Mouse (Mus musculus) retina, embryonic 14.5 days (tissue): Measurements from ENCODE around the gene Ncbp3.

ENCODE experiments used
- DNase-seq: peaks from one replicate; pipeline ENCODE4 v3.0.0-alpha.2; 2015; ENCODE audit warnings: low spot score

Ncbp3 gene

DNA sequence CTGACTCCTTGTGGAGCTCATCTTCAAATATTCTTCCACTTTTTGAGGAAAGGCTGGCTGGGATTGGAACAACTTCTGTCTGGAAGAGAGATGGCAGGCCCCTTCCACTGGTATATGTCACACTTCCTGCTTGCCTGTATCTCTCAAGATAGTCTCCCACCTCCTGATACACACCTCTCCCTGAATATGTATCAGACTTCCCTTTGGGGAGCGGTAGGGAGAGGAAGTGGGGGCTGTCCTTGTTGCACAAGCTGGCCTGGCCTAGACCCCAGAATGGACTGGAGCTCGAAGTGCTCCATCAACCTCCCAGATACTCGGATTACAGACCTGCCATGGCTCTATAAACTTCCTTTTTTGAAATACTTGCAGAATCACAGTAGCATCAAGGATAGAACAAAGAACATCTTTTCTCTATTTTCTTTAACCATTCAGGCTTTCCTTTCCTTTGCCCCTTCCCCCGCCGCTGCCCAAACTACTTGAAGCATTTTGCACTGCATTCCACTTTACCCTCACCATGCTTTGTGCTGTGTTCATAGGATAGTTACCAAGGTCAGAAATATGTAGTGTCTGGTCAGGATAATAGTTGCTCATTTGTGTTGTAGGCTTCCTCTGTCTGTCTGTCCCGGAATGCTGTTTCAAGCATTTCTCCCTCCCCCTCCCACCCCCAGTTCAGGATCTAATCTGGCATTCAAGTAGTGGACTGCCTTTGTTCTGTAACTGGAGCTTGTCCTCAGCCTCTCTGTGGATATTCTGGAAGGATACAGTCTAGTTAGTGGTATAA, 40.3 kb downstream of the Ncbp3 start:
- DNase-seq, result no peak

GRCm38 (mm10) chr11:73090283-73090682, 42.7 kb downstream of the Ncbp3 start, which contains the start of gene Itgae:
Gene Itgae (plus strand): TSS chr11:73090583.
- no peak for DNase-seq

DNA sequence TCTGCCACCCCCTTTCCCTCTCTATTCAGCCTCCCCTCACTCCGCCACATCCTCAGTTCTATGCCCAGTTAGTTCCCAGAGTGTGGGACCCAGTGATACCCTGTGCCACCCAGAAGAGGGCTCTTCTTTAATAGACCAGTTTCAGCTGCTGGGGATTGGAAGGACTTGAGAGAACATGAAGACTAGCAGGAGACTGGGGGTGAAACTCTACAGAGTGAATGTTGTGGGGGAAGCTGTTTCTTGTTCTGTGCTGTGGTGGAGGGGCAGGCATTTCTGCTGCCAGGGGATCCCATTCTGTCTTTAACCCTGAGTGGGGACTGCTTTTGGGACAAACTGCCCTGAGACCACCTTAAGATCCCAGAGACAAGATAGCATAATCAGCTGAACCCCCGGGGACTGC, 43.2 kb downstream of the Ncbp3 start:
- no peak for DNase-seq

GRCm38 (mm10) chr11:73092057-73092456, 44.5 kb downstream of the Ncbp3 start:
- no peak for DNase-seq

- no peak for DNase-seq
These were observed 45.3 kb downstream of the Ncbp3 start for GRCm38 (mm10) chr11:73092877-73093276.

DNA sequence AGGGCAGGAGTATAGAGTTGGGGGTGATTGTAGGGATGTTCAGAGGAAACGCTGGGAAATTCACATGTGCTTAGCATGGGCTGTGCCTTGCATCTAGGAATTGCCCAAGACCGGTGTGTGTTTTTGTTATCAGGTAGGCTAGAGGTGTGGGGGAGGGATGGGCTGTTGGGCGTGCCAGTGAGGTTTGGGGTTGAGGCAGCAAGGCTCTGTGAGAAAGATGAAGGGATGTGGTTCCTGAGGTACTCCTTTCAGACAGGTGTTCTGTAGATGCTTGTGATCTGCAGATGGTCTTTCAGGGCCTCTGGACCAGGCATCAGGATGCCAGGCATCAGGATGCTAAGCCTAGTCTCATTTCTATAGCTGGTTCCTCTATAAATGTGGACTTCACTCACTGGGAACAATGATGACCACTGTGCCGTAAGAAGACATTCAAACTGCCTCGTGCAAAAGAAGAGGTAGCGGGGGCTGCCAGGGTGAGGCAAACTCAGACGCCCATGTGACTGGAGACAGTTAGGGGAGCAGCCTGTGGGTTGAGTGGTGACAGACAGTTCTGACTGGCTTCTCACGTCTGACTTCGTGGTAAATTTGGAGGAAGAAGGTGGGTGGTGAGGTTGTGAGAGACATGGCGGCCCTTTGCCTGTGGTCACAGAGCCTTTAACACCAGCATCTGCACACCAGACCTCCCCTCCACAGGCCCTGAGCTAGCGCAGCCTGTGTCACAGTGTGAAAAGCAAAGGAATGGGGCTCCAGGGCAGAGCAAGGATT, 46.8 kb downstream of the Ncbp3 start:
- no peak for DNase-seq

DNA sequence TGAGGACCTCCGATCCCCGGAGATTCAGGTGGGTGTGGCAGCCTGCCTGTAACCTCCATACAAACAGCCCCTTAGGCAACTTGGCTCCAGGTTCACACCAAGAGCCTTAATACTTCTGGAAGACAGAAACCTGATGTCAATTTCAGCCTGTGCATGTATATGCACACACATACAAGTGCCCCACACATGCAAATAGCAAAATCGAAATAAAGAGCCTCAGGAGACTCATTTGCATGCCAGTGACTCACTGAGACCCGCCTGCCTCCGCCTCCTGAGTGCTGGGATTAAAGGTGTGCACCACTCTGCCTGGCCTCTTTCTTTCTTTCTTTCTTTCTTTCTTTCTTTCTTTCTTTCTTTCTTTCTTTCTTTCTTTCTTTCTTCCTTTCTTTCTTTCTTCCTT, 51.3 kb downstream of the Ncbp3 start:
- DNase-seq, result no peak

- DNase-seq, result no peak
These were observed 52.6 kb downstream of the Ncbp3 start for GRCm38 (mm10) chr11:73099976-73100750.

DNA sequence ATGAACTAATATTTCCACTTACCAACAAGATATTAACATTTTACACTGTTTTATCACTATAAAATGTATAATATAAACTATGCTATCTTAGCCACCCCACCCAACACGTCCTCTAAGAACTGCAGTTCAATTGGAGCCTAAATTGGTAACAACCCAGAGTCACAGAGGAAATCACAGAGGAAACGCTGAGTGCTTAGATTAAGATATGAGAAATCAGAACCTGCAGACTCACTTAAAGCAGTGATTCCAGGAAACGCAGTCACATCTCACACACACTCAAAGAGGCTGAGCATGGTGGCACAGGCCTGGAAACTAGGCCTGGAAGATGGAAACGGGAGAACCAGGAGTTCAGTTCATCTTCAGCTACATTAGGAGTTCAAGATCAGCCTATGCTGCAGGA, 53.7 kb downstream of the Ncbp3 start:
- no peak for DNase-seq

DNA sequence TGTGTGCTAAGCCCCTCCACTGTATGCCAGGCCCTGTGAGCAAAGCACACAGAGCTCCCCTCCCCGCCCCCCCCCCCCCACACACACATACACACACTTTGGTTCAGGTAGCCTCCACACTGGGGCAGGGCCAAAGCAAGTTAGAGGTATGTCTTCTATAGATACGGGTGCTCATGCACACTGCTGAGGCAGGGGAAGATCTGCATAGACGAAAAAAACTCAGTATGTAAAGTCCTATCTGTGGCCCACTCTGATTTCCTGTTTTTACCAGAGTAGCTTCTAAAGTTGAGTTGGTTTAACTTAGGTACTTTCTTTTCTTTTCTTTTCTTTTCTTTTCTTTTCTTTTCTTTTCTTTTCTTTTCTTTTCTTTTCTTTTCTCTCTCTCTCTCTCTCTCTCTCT, 57.7 kb downstream of the Ncbp3 start:
- DNase-seq, result no peak

- DNase-seq, result peak; percentile 3
These were observed 59.8 kb downstream of the Ncbp3 start for GRCm38 (mm10) chr11:73107358-73107757.

GRCm38 (mm10) chr11:73108195-73108897, 60.8 kb downstream of the Ncbp3 start:
- no peak for DNase-seq

- DNase-seq, result no peak
These were observed 61.5 kb downstream of the Ncbp3 start for GRCm38 (mm10) chr11:73108898-73109625.

DNA sequence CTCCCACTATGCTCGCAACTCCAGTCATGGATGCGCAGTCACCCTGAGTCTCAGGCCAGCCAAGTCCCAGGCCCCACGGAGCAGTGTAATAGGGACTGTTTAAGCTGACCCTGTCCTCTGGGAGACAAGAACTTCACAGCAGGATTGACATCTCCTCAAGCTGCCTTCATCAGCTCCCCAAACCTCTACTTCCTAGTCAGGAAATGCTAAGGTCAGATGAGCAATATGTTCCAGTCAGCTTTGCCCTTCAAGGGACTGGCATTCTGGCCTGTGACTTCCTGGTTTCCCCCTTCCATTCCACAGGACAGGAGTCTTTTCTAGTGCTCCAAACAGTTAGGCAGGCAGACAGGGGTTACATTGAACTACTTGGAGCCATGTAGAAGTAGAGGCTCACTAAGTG, 62.4 kb downstream of the Ncbp3 start:
- no peak for DNase-seq

DNA sequence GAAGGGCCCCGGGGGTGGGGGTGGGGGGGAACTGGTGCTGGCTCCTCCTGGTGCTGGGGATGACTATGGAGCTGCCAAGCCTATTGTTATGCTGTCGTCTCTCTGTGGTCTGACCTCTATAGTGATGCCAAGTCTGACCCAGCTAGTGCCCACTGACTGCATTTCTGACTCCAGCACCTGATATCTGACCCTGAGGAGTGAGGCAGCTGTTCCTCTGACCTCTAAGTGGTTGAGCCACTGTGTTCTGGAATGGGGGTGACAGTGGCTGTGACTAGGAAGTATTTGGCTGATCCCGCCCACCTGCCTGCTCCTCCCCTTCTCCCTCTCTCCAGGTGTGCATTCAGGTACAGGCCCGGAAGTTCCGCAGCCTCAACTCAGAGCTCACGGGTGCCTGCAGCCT, 63.8 kb downstream of the Ncbp3 start:
- DNase-seq, result no peak

GRCm38 (mm10) chr11:73126495-73126894, 78.9 kb downstream of the Ncbp3 start:
- no peak for DNase-seq

DNA sequence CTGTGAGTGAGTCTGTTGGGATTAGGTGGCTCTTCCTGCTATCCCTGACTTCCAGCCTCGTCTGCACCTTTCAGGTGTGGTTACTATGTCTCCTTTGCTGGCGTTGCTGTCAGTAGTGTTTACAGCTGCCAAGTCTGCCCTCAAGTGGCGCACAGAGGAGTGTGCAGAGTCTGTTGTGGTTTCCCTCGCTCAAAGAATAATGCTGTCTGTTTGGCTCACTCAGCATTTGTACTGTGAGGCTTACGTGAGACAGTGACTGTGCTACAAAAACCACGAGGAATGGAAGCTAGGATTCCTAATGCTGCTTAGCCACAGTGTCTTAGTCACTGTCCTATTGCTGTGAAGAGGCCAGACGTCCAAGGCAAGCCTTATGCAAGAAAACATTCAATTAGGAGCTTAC, 83.4 kb downstream of the Ncbp3 start:
- no peak for DNase-seq

DNA sequence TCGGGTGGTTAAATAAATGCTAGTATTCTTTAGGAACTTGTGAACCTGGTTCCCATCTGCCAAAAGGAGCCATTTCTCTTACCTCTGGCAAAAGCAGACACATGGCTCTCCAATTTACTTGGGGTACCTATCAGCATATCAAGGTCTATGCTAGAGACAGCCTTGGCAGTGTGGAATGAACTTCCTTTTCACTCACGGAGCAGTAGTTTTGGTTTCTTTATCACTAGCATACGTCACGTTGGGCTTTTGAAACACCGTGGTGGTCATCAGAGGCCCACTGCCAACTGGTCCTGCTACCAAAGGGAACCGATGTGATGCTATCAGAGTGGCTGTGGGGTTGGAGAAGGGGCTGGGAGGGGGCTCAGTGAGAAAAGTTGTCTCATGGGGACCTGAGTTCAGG, 85.4 kb downstream of the Ncbp3 start:
- DNase-seq, result no peak

DNA sequence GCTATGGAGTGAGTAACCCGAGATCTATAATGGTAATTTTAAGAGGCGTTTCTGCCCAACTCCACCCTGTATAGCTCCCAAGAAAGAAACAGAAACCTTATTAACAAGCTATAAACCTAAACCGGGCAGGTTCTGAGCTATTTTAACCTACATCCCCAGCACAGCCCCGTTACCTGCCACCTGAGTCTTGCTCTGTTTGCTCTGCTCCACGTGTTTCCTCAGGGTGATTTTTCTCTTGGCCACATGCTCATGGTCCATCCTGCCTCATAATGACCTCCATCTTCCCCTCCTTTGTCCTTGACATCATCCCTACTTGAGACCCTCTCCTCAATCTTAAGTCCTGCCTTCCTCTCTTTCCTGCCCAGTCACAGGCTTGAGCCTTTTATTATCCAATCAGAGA, 86.6 kb downstream of the Ncbp3 start:
- DNase-seq, result no peak

DNA sequence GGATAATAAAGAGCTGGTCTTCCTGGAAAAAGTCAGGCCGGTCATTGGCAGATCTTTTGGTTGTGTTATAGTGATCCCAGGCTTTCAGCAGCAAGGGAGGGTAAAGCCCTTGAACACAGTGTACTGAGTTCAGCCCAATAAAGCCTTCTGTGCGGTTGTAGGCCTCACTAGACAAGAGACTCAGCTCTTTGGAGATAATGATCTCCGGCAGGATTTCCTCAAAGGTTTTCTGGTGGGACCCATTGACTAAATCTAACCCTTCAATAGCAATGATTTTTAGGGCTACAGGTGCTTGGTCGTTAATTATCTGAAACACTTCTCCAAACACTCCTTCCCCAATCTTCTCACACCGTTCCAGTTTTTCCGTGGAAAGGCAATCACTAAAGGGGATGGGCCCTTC, 89.0 kb downstream of the Ncbp3 start:
- no peak for DNase-seq

- no peak for DNase-seq
These were observed 89.5 kb downstream of the Ncbp3 start for GRCm38 (mm10) chr11:73137116-73137515.
